Mouse (Mus musculus) ES-E14 (cell line): ENCODE results near the gene Dock6. TPM values are rescaled to one million over a fixed set of nuclear protein-coding genes. Genes with fewer than 3 reads are reported as not detected.
"Not testable (repeated sequence)": the region's sequence is repeated elsewhere in the genome, so short reads cannot be mapped to it uniquely, and the experiment has no call there.

Experiments
- DNase-seq: peaks from one replicate; pipeline ENCODE4 v3.0.0-alpha.2; 2013; ENCODE audit warnings: low read depth, low spot score
- H3K27ac ChIP-seq: 2 replicates; pipeline ENCODE4 v1.5.1; 2012; ENCODE audit warnings: low read depth, mild to moderate bottlenecking, low read length, moderate library complexity, mixed read lengths; ENCODE audit not compliant: poor library complexity, insufficient read depth, severe bottlenecking
- H3K36me3 ChIP-seq: 2 replicates; pipeline ENCODE4 v1.6.1; 2012; ENCODE audit warnings: mild to moderate bottlenecking, low read length, moderate library complexity, mixed read lengths; ENCODE audit not compliant: control insufficient read depth, poor library complexity, insufficient read depth, severe bottlenecking
- H3K4me1 ChIP-seq, 2 experiments: fragments of 150-350 bp in 1 of 2; sonication (generic) in 1 of 2; 2 replicates each; pipeline ENCODE4 v1.6.1; 2012; ENCODE audit warnings: low read length in 2 of 2, mild to moderate bottlenecking in 1 of 2, mixed read lengths in 1 of 2; ENCODE audit not compliant: control insufficient read depth in 2 of 2, insufficient read depth in 2 of 2, poor library complexity in 1 of 2
- H3K4me3 ChIP-seq, 2 experiments: fragments of 150-350 bp in 1 of 2; sonication (generic) in 1 of 2; 2 replicates each; pipeline ENCODE4 v1.5.1; 2012; ENCODE audit warnings: low read length in 2 of 2, low read depth in 1 of 2, mild to moderate bottlenecking in 1 of 2, mixed read lengths in 1 of 2; ENCODE audit not compliant: insufficient read depth in 1 of 2, poor library complexity in 1 of 2, severe bottlenecking in 1 of 2
- H3K9ac ChIP-seq: 2 replicates; pipeline ENCODE4 v1.6.1; 2012; ENCODE audit warnings: low read depth, mild to moderate bottlenecking, low read length, mixed read lengths; ENCODE audit not compliant: poor library complexity, insufficient read depth, severe bottlenecking
- H3K9me3 ChIP-seq: fragments of 150-350 bp; sonication (generic); 2 replicates; pipeline ENCODE4 v1.6.1; 2012; ENCODE audit warnings: low read depth, mild to moderate bottlenecking, low read length; ENCODE audit not compliant: control insufficient read depth, insufficient read depth
- CHD2 ChIP-seq: IDR thresholded peaks from 2 replicates; pipeline ENCODE4 v1.6.1; 2014; ENCODE audit warnings: mild to moderate bottlenecking, low read depth, low read length, inconsistent platforms
- HCFC1 ChIP-seq: IDR thresholded peaks from 2 replicates; pipeline ENCODE4 v1.6.1; 2012; ENCODE audit warnings: low read length, inconsistent platforms, borderline replicate concordance; ENCODE audit not compliant: insufficient read depth
- MAFK ChIP-seq: IDR thresholded peaks from 2 replicates; pipeline ENCODE4 v1.6.1; 2014; ENCODE audit warnings: mild to moderate bottlenecking, low read depth, low read length, inconsistent platforms; ENCODE audit not compliant: insufficient read depth
- ZC3H11A ChIP-seq: IDR thresholded peaks from 2 replicates; pipeline ENCODE4 v1.6.1; 2012; ENCODE audit warnings: low read depth, mild to moderate bottlenecking, inconsistent platforms, low read length, borderline replicate concordance
- ZNF384 ChIP-seq: IDR thresholded peaks from 2 replicates; pipeline ENCODE4 v1.6.1; 2012; ENCODE audit warnings: low read depth, low read length, inconsistent platforms
- in situ Hi-C, 2 experiments: fragments of 600-800 bp; cut with MboI; formaldehyde crosslinking; loops; one replicate each; pipeline ENCODE4 v1.15.1; 2025; ENCODE audit warnings: low sequenced_read_pairs in 2 of 2, inconsistent platforms in 1 of 2; ENCODE audit not compliant: unreplicated experiment in 2 of 2
- total RNA-seq: library from RNA; depleted of rRNA; stranded (reverse); fragments of 300-350 nt; gene quantifications from 2 replicates; pipeline ENCODE4 v1.2.3, GENCODE M21; 2012

The Dock6 gene
- total RNA-seq, 1 experiment, result 45.4 TPM

DNA sequence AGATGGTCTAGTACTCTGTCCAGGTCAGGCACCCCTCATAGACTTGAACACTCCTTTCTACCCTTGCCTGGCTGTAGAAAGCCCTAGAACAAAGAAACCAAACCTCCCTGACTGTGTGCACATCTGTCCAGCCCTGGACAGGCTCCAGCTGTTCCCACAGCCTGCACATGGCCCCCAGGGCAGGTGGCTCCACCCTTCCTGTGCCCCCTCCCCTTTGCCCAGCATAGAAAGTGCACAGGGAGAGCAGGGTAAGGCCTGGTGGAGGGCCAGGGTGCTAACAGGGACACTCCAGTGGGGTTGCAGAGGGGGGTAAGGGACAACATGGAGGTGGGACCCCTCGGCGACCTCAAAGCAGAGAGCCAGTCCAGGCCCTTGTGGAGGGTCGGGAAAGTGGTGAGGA lies 56.2 kb downstream of the Dock6 start:
- no peak overlapping the region for H3K9ac ChIP-seq
- H3K4me1 ChIP-seq, result peaks cover 13 to 14% of the 10 kb centered on the region in 2 experiments; a peak in 3 of 4 replicates
- H3K9me3 ChIP-seq, result no peaks in the 10 kb centered on the region
- DNase-seq, result no peak
- peaks cover 42% of the 10 kb centered on the region for H3K36me3 ChIP-seq
- in situ Hi-C loops, result no loop called here
- H3K4me3 ChIP-seq, result peak overlapping the region in 1 of 2 experiments; percentile 12; a peak in 1 of 4 replicates
- TF ChIP-seq HCFC1, result no peak
- TF ChIP-seq CHD2, result no peak
- no peak for TF ChIP-seq MAFK
- no peak for TF ChIP-seq ZC3H11A
- TF ChIP-seq ZNF384, result no peak
- H3K27ac ChIP-seq, result no peak overlapping the region

DNA sequence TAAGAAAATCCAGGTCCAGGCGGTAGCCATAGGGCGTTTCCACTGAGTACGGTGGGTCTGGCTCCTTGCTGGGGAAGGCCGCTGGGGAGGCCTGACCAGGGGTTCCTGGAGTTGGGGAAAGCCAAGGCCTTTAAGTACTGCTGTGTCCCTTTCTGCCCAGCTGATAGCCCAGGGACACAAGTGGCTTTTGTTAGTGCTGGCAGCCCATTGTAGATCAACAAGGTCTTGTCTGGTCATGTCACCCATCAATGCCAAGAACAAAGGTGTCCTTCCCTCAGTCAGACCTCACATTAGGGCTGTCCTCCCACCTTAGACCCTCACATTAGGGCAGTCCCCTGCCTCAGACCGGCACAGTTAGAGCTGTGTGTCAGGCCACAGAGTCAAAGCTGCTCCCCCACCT lies 56.9 kb downstream of the Dock6 start:
- in situ Hi-C loops, result no loop called here
- Histone ChIP-seq H3K4me3 (peak overlapping the region; percentile 54 to 55), H3K4me1 (peaks cover 13 to 14% of the 10 kb centered on the region in 2 experiments; a peak in 3 of 4 replicates), H3K9ac (peak overlapping the region; percentile 17), H3K27ac (no peak overlapping the region), H3K9me3 (no peaks in the 10 kb centered on the region), H3K36me3 (peaks cover 36% of the 10 kb centered on the region)
- no peak for DNase-seq
- no peak for TF ChIP-seq MAFK
- TF ChIP-seq ZC3H11A, result no peak
- no peak for TF ChIP-seq HCFC1
- no peak for TF ChIP-seq ZNF384

DNA sequence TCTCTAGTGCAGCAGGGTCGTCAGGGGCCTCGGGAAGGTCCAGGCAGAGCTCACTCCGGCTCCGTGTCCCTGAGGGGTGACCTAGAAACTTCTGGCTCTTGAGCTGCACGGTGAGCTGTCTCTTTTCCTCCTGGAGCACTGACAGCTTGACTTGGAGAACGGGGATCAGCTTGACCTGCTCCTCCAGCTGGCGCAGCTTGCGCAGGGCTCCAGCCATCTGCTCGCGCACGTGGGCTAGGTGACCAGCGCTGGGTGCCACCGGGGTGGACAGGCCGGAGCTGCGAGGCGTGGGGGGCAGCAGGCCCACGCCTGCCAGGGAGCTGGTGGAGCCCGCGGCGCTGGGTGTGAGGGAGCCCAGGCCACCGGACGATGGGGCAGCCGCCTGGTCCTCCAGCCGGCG lies 57.5 kb downstream of the Dock6 start:
- in situ Hi-C loops, result no loop called here
- Histone ChIP-seq H3K27ac (no peak overlapping the region), H3K4me3 (peak overlapping the region; percentile 54 to 55), H3K9ac (peak overlapping the region; percentile 17), H3K4me1 (peaks cover 12 to 13% of the 10 kb centered on the region in 2 experiments; a peak in 3 of 4 replicates), H3K36me3 (peaks cover 40% of the 10 kb centered on the region), H3K9me3 (no peaks in the 10 kb centered on the region)
- TF ChIP-seq ZNF384 (no peak), ZC3H11A (no peak), CHD2 (no peak), HCFC1 (no peak), MAFK (no peak)
- DNase-seq, result no peak

DNA sequence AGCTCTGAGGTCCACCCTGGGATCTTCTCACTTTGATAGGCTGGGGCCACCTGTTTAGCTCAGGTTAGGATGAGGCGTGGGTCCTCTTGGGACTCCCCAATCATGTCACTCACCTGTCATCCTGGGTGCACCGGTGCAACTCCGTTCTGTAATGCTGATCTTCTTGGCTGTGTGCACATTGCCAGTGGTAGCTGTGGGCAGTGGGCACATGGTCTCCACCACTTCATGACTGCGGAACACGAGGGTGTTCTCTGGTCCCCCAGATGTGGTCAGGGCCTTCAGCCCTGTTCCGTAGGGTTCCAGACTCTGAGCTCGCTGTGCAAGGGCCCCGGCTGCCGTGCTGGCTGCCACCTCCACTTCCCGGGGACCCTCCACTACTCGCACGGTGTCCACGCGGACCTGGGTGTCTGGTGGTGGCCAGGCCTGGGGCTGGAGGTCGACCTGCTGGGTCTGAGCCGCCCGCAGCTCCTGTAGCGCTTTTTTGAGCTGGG lies 58.0 kb downstream of the Dock6 start:
- no peak for TF ChIP-seq ZC3H11A
- TF ChIP-seq MAFK, result no peak
- TF ChIP-seq HCFC1, result no peak
- TF ChIP-seq ZNF384, result no peak
- no peak for TF ChIP-seq CHD2
- H3K4me3 ChIP-seq, result peak overlapping the region; percentile 54 to 55; a peak in 1 of 4 replicates

DNA sequence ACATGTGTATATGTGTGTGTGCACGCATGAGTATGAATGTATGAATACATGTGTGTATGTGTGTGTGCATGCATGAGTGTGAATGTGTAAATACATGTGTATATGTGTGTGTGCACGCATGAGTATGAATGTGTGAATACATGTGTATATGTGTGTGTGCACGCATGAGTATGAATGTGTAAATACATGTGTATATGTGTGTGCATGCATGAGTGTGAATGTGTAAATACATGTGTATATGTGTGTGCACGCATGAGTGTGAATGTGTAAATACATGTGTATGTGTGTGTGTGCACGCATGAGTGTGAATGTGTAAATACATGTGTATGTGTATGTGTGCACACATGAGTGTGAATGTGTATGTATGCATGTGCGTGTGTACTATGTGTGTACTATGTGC lies 58.9 kb downstream of the Dock6 start:
- in situ Hi-C loops, H3K9me3 ChIP-seq, H3K9ac ChIP-seq, DNase-seq, H3K4me3 ChIP-seq, H3K27ac ChIP-seq: not testable (repeated sequence)
- peaks cover 44% of the 10 kb centered on the region for H3K36me3 ChIP-seq
- peaks cover 3 to 11% of the 10 kb centered on the region in 2 experiments; a peak in 3 of 4 replicates for H3K4me1 ChIP-seq

More for the DNA sequence above, 58.0 kb downstream of the Dock6 start:
- Histone ChIP-seq H3K9me3 (no peaks in the 10 kb centered on the region), H3K36me3 (peaks cover 40% of the 10 kb centered on the region), H3K27ac (no peak overlapping the region), H3K9ac (no peak overlapping the region), H3K4me1 (peaks cover 7 to 11% of the 10 kb centered on the region in 2 experiments; a peak in 3 of 4 replicates)
- in situ Hi-C loops, result no loop called here
- DNase-seq, result no peak
